9 mouse cellular contexts compared by ENCODE assay signal in genomic region chr17:49539204-49539603, GRCm38 (mm10). TPM values are rescaled to one million over a fixed set of nuclear protein-coding genes. Genes with fewer than 3 reads are reported as not detected.
DNase-seq lines count a peak whose midpoint lies in the region; ATAC-seq and TF ChIP-seq lines count a peak whose summit lies in the region.
"Had no signal": no experiment of that assay in that cellular context is flagged by ENCODE, and none has a peak within 500 bp of the region (broad histone marks: within the 10 kb centered on the region; RNA-seq: fewer than 3 reads in every experiment).

No protein-coding gene starts in this region.

- no peak overlapping the region for H3K4me3 ChIP-seq in intestine, embryonic 14.5 days (ENCODE audit: low read depth, low read length)
- no peak overlapping the region for H3K4me3 ChIP-seq in intestine, postnatal 0 days (ENCODE audit: low read depth, low read length)
- no peak overlapping the region for H3K4me3 ChIP-seq in forebrain, embryonic 14.5 days (ENCODE audit: low read depth, low read length)
- no peak overlapping the region for H3K4me3 ChIP-seq in kidney, embryonic 15.5 days (replicated peaks)
- H3K4me3 ChIP-seq in limb, embryonic 14.5 days (replicated peaks; ENCODE audit: low read length), result no peak overlapping the region

- WGBS in intestine, embryonic 14.5 days, result 16% methylated on average over 8 of the region's 8 CpGs
- 18% methylated on average over 8 of the region's 8 CpGs for WGBS in intestine, postnatal 0 days
- 4% methylated on average over 8 of the region's 8 CpGs for WGBS in forebrain, embryonic 14.5 days
- 31% methylated on average over 8 of the region's 8 CpGs for WGBS in kidney, embryonic 15.5 days
- WGBS in limb, embryonic 14.5 days, result 26% methylated on average over 8 of the region's 8 CpGs

- no peak overlapping the region; the same call in 1 of the 2 replicates for H3K4me2 ChIP-seq in intestine, embryonic 14.5 days (ENCODE audit: low read length)
- no peak overlapping the region for H3K4me2 ChIP-seq in intestine, postnatal 0 days (replicated peaks; ENCODE audit: low read depth)
- H3K4me2 ChIP-seq in forebrain, embryonic 14.5 days (ENCODE audit: low read length), result no peak overlapping the region
- 0 out of 2 replicates have a peak overlapping the region, but pooled peaks have one; percentile 12 for H3K4me2 ChIP-seq in kidney, embryonic 15.5 days
- H3K4me2 ChIP-seq in limb, embryonic 14.5 days (replicated peaks; ENCODE audit: low read depth, low read length, severe bottlenecking), result no peak overlapping the region

- DNase-seq in intestine, embryonic 14.5 days (ENCODE audit: low spot score), result peak; percentile 65
- peak; percentile 93 for DNase-seq in forebrain, embryonic 14.5 days (ENCODE audit: low spot score)
- DNase-seq in limb, embryonic 14.5 days (ENCODE audit: low spot score), result peak; percentile 73
- peak; percentile 47 to 59 for DNase-seq in right cerebral cortex, adult 2 months (ENCODE audit: low spot score in 2 of 2)
- no peak for DNase-seq in B cell, adult 2 months
- DNase-seq in adrenal gland, adult 8-10 months, result no peak

- no peak overlapping the region for H3K27ac ChIP-seq in intestine, embryonic 14.5 days (ENCODE audit: low read depth)
- no peak overlapping the region for H3K27ac ChIP-seq in intestine, postnatal 0 days (ENCODE audit: low read depth, low read length)
- no peak overlapping the region; the same call in 1 of the 2 replicates for H3K27ac ChIP-seq in forebrain, embryonic 14.5 days (ENCODE audit: low read depth, low read length)
- peak overlapping the region; percentile 2 for H3K27ac ChIP-seq in kidney, embryonic 15.5 days
- peak overlapping the region; percentile 19; the same call in 1 of the 2 replicates for H3K27ac ChIP-seq in limb, embryonic 14.5 days (replicated peaks; ENCODE audit: low read depth, low read length)

- H3K36me3 ChIP-seq in intestine, embryonic 14.5 days (ENCODE audit: control insufficient read depth, insufficient read depth, low read length), result no peaks in the 10 kb centered on the region
- H3K36me3 ChIP-seq in intestine, postnatal 0 days (ENCODE audit: control insufficient read depth, insufficient read depth), result no peaks in the 10 kb centered on the region
- no peaks in the 10 kb centered on the region for H3K36me3 ChIP-seq in forebrain, embryonic 14.5 days (ENCODE audit: control insufficient read depth, insufficient read depth, low read length)
- no peaks in the 10 kb centered on the region for H3K36me3 ChIP-seq in kidney, embryonic 15.5 days
- no peaks in the 10 kb centered on the region; the same call in 1 of the 2 replicates for H3K36me3 ChIP-seq in limb, embryonic 14.5 days (ENCODE audit: control insufficient read depth, insufficient read depth, low read length)
- H3K36me3 ChIP-seq: G1E had no signal

- H3K4me1 ChIP-seq in intestine, embryonic 14.5 days (replicated peaks; ENCODE audit: control insufficient read depth, insufficient read depth, low read length), result peaks cover 20% of the 10 kb centered on the region
- H3K4me1 ChIP-seq in intestine, postnatal 0 days (replicated peaks; ENCODE audit: control insufficient read depth, insufficient read depth, low read length), result no peaks in the 10 kb centered on the region
- H3K4me1 ChIP-seq in forebrain, embryonic 14.5 days (ENCODE audit: control insufficient read depth, insufficient read depth, low read length), result peaks cover 12% of the 10 kb centered on the region; the same call in 1 of the 2 replicates
- peaks cover 46% of the 10 kb centered on the region for H3K4me1 ChIP-seq in kidney, embryonic 15.5 days
- peaks cover 29% of the 10 kb centered on the region for H3K4me1 ChIP-seq in limb, embryonic 14.5 days (ENCODE audit: control insufficient read depth, insufficient read depth, low read length)

- no peak for TF ChIP-seq POLR2A in limb, embryonic 14.5 days (IDR thresholded peaks at IDR 0.05; ENCODE audit: borderline replicate concordance, extremely low read depth, insufficient read depth, insufficient read length)

- TF ChIP-seq CTCF in intestine, postnatal 0 days (IDR thresholded peaks at IDR 0.05; ENCODE audit: low read depth), result no peak

- no peaks in the 10 kb centered on the region for H3K27me3 ChIP-seq in intestine, embryonic 14.5 days (replicated peaks; ENCODE audit: control insufficient read depth, insufficient read depth, low read length)
- no peaks in the 10 kb centered on the region for H3K27me3 ChIP-seq in intestine, postnatal 0 days (replicated peaks; ENCODE audit: control insufficient read depth, insufficient read depth, low read length)
- no peaks in the 10 kb centered on the region for H3K27me3 ChIP-seq in forebrain, embryonic 14.5 days (replicated peaks; ENCODE audit: control insufficient read depth, insufficient read depth, low read length)
- no peaks in the 10 kb centered on the region for H3K27me3 ChIP-seq in kidney, embryonic 15.5 days
- no peaks in the 10 kb centered on the region for H3K27me3 ChIP-seq in limb, embryonic 14.5 days (ENCODE audit: control insufficient read depth, insufficient read depth, low read length)

- no peak overlapping the region for H3K9ac ChIP-seq in intestine, embryonic 14.5 days (ENCODE audit: low read length)
- no peak overlapping the region for H3K9ac ChIP-seq in intestine, postnatal 0 days (ENCODE audit: low read depth, low read length)
- H3K9ac ChIP-seq in forebrain, embryonic 14.5 days (ENCODE audit: low read length), result no peak overlapping the region
- no peak overlapping the region for H3K9ac ChIP-seq in kidney, embryonic 15.5 days
- no peak overlapping the region for H3K9ac ChIP-seq in limb, embryonic 14.5 days (ENCODE audit: low read depth, low read length, severe bottlenecking)

- no peaks in the 10 kb centered on the region for H3K9me3 ChIP-seq in intestine, embryonic 14.5 days (ENCODE audit: control insufficient read depth, low read length)
- H3K9me3 ChIP-seq in intestine, postnatal 0 days (ENCODE audit: control insufficient read depth), result no peaks in the 10 kb centered on the region
- no peaks in the 10 kb centered on the region for H3K9me3 ChIP-seq in forebrain, embryonic 14.5 days (replicated peaks; ENCODE audit: control insufficient read depth, low read length)
- no peaks in the 10 kb centered on the region for H3K9me3 ChIP-seq in kidney, embryonic 15.5 days (replicated peaks)
- H3K9me3 ChIP-seq in limb, embryonic 14.5 days (ENCODE audit: control insufficient read depth, low read length), result no peaks in the 10 kb centered on the region

- peak; percentile 58 for ATAC-seq in intestine, embryonic 14.5 days (replicated peaks; ENCODE audit: low FRiP score, low TSS enrichment, low read depth)
- ATAC-seq in intestine, postnatal 0 days, result no peak
- ATAC-seq in forebrain, embryonic 14.5 days, result peak; percentile 89
- peak; percentile 73 for ATAC-seq in kidney, embryonic 15.5 days (replicated peaks; ENCODE audit: low FRiP score)
- ATAC-seq in limb, embryonic 14.5 days (ENCODE audit: low FRiP score, low read depth), result peak; percentile 69

RNA-seq across cellular contexts. Expression of gene Daam2, which starts 24.9 kb away (rescaled TPM):
- polyA plus RNA-seq in intestine, embryonic 14.5 days (2014; fragmentation: Nextera tagmentation; extraction: Ambion mirVana), result 5.7 and 6.1 TPM in 2 replicates
- 1.5 and 1.7 TPM in 2 replicates for polyA plus RNA-seq in intestine, postnatal 0 days (2015; fragmentation: Nextera tagmentation; extraction: Ambion mirVana)
- 1.0 and 1.2 TPM in 2 replicates for polyA plus RNA-seq in forebrain, embryonic 14.5 days (2014; fragmentation: Nextera tagmentation; extraction: Ambion mirVana)
- 6.6 and 7.1 TPM in 2 replicates for polyA plus RNA-seq in kidney, embryonic 15.5 days (2015; fragmentation: Nextera tagmentation; extraction: Ambion mirVana)
- polyA plus RNA-seq in limb, embryonic 14.5 days (2012; rRNA removed), result 30.0 and 34.0 TPM in 2 replicates
- polyA plus RNA-seq in limb, embryonic 14.5 days (2014; fragmentation: Nextera tagmentation; extraction: Ambion mirVana), result 8.7 and 11.6 TPM in 2 replicates
- total RNA-seq in adrenal gland, adult 8-10 months (2022), result 10 to 100 TPM; 30.1 to 38.9 (median 36.7) TPM
- polyA plus RNA-seq: G1E had no signal

Comparison
In these comparisons a context has a peak if more than half of its experiments do, and no peak if none do; other contexts are left out.
1. DNase-seq: peak in intestine, embryonic 14.5 days (single experiment), forebrain, embryonic 14.5 days (single experiment), limb, embryonic 14.5 days (single experiment) and right cerebral cortex, adult 2 months (2 of 2); none in B cell, adult 2 months (0 of 2) and adrenal gland, adult 8-10 months (single experiment).
2. H3K27ac ChIP-seq: peak in kidney, embryonic 15.5 days (single experiment) and limb, embryonic 14.5 days (single experiment); none in intestine, embryonic 14.5 days (single experiment), intestine, postnatal 0 days (single experiment) and forebrain, embryonic 14.5 days (single experiment).